Mouse (Mus musculus): ENCODE results near the gene Rftn2. TPM values are rescaled to one million over a fixed set of nuclear protein-coding genes. Genes with fewer than 3 reads are reported as not detected.

The Rftn2 gene
- polyA plus RNA-seq, 2 experiments = 24.3 to 27.0 TPM

DNA sequence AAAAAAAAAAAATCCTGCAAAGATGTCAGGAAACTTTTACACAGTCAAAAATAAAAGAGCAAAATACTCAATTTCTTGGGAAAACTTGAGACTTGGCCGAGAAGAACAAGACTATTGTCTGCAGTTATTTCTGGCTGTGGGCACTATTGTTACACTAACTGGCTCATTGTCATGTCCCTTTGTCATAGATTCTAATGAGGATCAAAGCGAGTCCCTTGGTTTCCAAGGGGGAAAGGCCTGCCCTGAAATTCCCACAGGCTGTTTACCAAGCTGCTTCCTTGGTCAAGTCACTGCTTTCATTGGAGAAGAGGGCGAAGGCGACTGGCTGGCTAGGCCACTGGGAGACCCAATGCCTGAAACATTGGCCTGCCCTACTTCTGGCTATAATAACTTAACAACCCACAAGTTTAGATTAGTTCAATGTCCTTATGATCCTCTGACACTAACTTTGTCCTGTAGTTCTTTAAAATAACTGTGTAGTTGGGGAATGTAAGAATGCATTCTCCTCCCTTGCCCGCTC lies 20.7 kb downstream of the Rftn2 start:
- H3K4me3 ChIP-seq (replicated peaks; ENCODE audit: low read length) = no peak overlapping the region
- TF ChIP-seq POLR2A (IDR thresholded peaks at IDR 0.05; ENCODE audit: borderline replicate concordance, extremely low read depth, insufficient read depth, insufficient read length) = no peak
- peaks cover 54% of the 10 kb centered on the region for H3K36me3 ChIP-seq (ENCODE audit: control insufficient read depth, insufficient read depth, low read length)
- no peak for DNase-seq (ENCODE audit: low spot score)
- H3K4me1 ChIP-seq (ENCODE audit: control insufficient read depth, insufficient read depth, low read length) = peaks cover 9% of the 10 kb centered on the region
- H3K9ac ChIP-seq (ENCODE audit: low read depth, low read length, severe bottlenecking) = no peak overlapping the region
- 71% methylated on average over 5 of the region's 5 CpGs for WGBS
- no peak overlapping the region for H3K27ac ChIP-seq (replicated peaks; ENCODE audit: low read depth, low read length)
- no peak for ATAC-seq (ENCODE audit: low FRiP score, low read depth)
- H3K27me3 ChIP-seq (ENCODE audit: control insufficient read depth, insufficient read depth, low read length) = no peaks in the 10 kb centered on the region
- no peak overlapping the region for H3K4me2 ChIP-seq (replicated peaks; ENCODE audit: low read depth, low read length, severe bottlenecking)
- H3K9me3 ChIP-seq (ENCODE audit: control insufficient read depth, low read length) = no peaks in the 10 kb centered on the region

DNA sequence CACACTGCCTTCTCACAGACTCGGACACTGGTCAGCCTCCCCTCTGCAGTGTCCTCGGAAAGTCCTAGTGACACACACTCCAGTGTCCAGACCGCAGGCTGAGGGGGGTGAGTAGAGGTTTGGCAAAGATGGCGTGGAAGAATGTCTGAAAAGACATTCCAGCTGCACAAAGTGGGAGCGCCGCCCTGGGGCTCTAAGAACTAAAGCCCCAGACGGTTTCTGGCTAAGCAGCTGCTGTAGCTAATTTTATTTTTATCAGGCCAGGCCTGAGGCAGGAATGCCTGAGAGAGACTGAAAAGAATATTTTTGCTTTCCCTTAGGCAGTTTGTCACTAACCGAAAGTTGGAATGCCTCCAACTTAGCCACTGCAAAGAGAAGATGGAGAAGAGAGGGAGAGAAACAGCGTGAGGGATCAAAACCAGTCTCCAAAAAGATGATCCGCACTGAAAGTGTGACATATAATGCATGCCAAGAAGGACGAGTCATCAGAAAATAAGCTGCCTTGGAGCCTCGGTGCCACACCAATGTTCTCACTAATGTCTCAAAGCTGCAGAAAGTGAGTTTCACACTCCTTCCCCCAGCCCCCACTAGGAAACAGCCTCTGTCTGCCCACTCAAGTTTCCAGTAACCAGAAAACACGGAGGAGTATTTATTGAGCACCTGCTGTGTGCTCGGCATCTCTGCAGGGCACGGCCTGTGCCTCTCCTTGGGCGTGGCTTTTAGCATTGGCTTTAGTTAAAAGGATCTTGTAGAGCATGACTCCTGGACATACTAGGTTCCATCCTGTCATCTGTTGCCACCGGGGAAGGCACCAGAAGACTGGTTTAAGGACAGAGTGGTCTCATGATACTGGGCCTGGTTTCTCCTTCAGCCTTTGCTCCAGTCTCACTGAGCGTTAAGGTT lies 24.5 kb downstream of the Rftn2 start:
- no peak overlapping the region; the same call in 1 of the 2 replicates for H3K9ac ChIP-seq (ENCODE audit: low read depth, low read length, severe bottlenecking)
- peaks cover 5% of the 10 kb centered on the region; the same call in 1 of the 2 replicates for H3K4me1 ChIP-seq (ENCODE audit: control insufficient read depth, insufficient read depth, low read length)
- peak overlapping the region; percentile 62; the same call in 1 of the 2 replicates for H3K27ac ChIP-seq (replicated peaks; ENCODE audit: low read depth, low read length)
- DNase-seq (ENCODE audit: low spot score) = peak; percentile 70
- peaks cover 45% of the 10 kb centered on the region for H3K36me3 ChIP-seq (ENCODE audit: control insufficient read depth, insufficient read depth, low read length)
- no peaks in the 10 kb centered on the region for H3K9me3 ChIP-seq (ENCODE audit: control insufficient read depth, low read length)
- no peaks in the 10 kb centered on the region for H3K27me3 ChIP-seq (ENCODE audit: control insufficient read depth, insufficient read depth, low read length)
- peak; percentile 72 for ATAC-seq (ENCODE audit: low FRiP score, low read depth)
- TF ChIP-seq POLR2A (IDR thresholded peaks at IDR 0.05; ENCODE audit: borderline replicate concordance, extremely low read depth, insufficient read depth, insufficient read length) = no peak
- no peak overlapping the region for H3K4me2 ChIP-seq (replicated peaks; ENCODE audit: low read depth, low read length, severe bottlenecking)
- WGBS = 56% methylated on average over 18 of the region's 18 CpGs
- no peak overlapping the region for H3K4me3 ChIP-seq (replicated peaks; ENCODE audit: low read length)

DNA sequence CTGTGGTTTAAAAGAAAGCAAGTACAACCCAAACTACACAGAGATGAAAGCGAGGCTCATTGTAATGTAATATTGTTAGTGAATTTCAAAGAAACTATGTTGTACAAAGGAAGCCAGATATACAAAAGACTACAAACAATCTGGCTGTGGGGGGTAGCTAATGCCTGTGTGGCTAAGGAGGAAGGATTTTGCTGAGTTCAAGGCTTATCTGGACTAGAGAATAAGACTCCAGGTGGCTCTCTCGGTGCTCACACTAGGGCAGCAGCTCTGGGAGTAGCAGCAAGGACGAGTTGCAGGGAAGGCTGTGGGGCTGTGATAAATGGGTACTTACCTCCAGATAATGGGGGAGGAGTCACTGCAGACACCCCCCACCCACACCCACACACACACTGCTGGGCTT lies 27.9 kb downstream of the Rftn2 start:
- H3K27me3 ChIP-seq (ENCODE audit: control insufficient read depth, insufficient read depth, low read length) = no peaks in the 10 kb centered on the region
- H3K36me3 ChIP-seq (ENCODE audit: control insufficient read depth, insufficient read depth, low read length) = peaks cover 38% of the 10 kb centered on the region
- no peak overlapping the region for H3K4me2 ChIP-seq (replicated peaks; ENCODE audit: low read depth, low read length, severe bottlenecking)
- ATAC-seq (ENCODE audit: low FRiP score, low read depth) (no peak), DNase-seq (ENCODE audit: low spot score) (no peak)
- H3K4me3 ChIP-seq (replicated peaks; ENCODE audit: low read length) = no peak overlapping the region
- peaks cover 9% of the 10 kb centered on the region; the same call in 1 of the 2 replicates for H3K4me1 ChIP-seq (ENCODE audit: control insufficient read depth, insufficient read depth, low read length)
- H3K9me3 ChIP-seq (ENCODE audit: control insufficient read depth, low read length) = no peaks in the 10 kb centered on the region
- WGBS = 59% methylated on average over 3 of the region's 3 CpGs
- no peak overlapping the region for H3K9ac ChIP-seq (ENCODE audit: low read depth, low read length, severe bottlenecking)
- no peak for TF ChIP-seq POLR2A (IDR thresholded peaks at IDR 0.05; ENCODE audit: borderline replicate concordance, extremely low read depth, insufficient read depth, insufficient read length)
- no peak overlapping the region for H3K27ac ChIP-seq (replicated peaks; ENCODE audit: low read depth, low read length)

DNA sequence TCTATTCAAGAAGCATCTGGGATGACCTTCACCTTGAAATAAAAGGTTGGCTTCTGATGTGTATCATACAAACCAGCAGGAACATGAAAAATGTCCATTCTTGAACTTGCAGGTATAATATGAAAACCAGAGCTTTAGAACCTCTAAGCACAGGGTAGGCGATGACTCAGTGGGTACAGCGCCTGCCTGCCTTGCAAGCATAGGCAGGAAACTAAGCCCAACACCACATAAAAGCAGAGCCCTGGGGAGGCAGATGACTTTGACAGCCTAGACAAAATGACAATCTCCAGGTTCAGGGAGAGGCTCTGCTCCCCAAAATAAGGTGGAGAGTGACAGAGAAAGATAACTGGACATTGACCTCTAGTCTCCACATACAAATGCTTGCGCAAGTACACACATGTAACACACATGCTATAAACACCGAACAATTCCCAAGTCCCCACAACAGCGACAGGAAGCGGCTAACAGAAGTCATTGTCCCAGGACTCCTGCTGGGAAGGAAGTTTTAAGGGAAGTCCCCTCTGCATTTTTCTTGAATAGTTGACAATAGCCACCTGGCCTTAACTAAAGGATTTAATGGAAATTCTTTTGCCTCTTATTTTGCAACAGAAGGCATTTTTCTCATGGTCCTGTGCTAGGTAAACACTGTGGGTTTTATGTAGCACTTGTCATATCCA lies 30.1 kb downstream of the Rftn2 start:
- 40% methylated on average over 6 of the region's 6 CpGs for WGBS
- no peak overlapping the region for H3K27ac ChIP-seq (replicated peaks; ENCODE audit: low read depth, low read length)
- H3K4me3 ChIP-seq (replicated peaks; ENCODE audit: low read length) = no peak overlapping the region
- H3K4me1 ChIP-seq (ENCODE audit: control insufficient read depth, insufficient read depth, low read length) = peaks cover 12% of the 10 kb centered on the region; the same call in 1 of the 2 replicates
- no peaks in the 10 kb centered on the region for H3K9me3 ChIP-seq (ENCODE audit: control insufficient read depth, low read length)
- no peak for ATAC-seq (ENCODE audit: low FRiP score, low read depth)
- no peak overlapping the region for H3K4me2 ChIP-seq (replicated peaks; ENCODE audit: low read depth, low read length, severe bottlenecking)
- no peaks in the 10 kb centered on the region for H3K27me3 ChIP-seq (ENCODE audit: control insufficient read depth, insufficient read depth, low read length)
- no peak for TF ChIP-seq POLR2A (IDR thresholded peaks at IDR 0.05; ENCODE audit: borderline replicate concordance, extremely low read depth, insufficient read depth, insufficient read length)
- no peak for DNase-seq (ENCODE audit: low spot score)
- H3K9ac ChIP-seq (ENCODE audit: low read depth, low read length, severe bottlenecking) = no peak overlapping the region
- peaks cover 28% of the 10 kb centered on the region for H3K36me3 ChIP-seq (ENCODE audit: control insufficient read depth, insufficient read depth, low read length)

DNA sequence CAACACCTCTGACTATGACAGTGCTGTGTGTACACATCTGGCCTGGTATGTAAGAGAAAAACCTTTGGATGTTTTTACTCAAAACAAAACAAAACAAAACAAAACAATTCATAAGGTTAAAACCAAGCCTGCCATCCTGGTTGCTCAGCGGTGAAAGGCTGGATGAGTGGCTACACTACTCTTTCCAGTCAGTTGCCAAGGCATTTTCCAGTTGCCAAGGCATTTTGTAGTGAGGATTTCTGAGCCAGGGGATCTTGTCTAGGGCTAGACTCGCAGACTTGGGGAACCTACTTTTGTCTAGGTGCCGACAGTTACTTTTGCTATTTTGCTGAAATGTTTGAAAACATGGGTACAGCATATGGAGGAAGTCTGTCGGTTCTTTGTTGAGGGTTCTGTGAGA lies 31.6 kb downstream of the Rftn2 start:
- no peaks in the 10 kb centered on the region for H3K27me3 ChIP-seq (ENCODE audit: control insufficient read depth, insufficient read depth, low read length)
- DNase-seq (ENCODE audit: low spot score) (no peak), ATAC-seq (ENCODE audit: low FRiP score, low read depth) (no peak)
- no peaks in the 10 kb centered on the region for H3K9me3 ChIP-seq (ENCODE audit: control insufficient read depth, low read length)
- H3K4me3 ChIP-seq (replicated peaks; ENCODE audit: low read length) = no peak overlapping the region
- H3K36me3 ChIP-seq (ENCODE audit: control insufficient read depth, insufficient read depth, low read length) = peaks cover 39% of the 10 kb centered on the region
- no peak overlapping the region for H3K9ac ChIP-seq (ENCODE audit: low read depth, low read length, severe bottlenecking)
- 73% methylated on average over 4 of the region's 4 CpGs for WGBS
- H3K4me2 ChIP-seq (replicated peaks; ENCODE audit: low read depth, low read length, severe bottlenecking) = no peak overlapping the region
- TF ChIP-seq POLR2A (IDR thresholded peaks at IDR 0.05; ENCODE audit: borderline replicate concordance, extremely low read depth, insufficient read depth, insufficient read length) = no peak
- peaks cover 12% of the 10 kb centered on the region; the same call in 1 of the 2 replicates for H3K4me1 ChIP-seq (ENCODE audit: control insufficient read depth, insufficient read depth, low read length)
- no peak overlapping the region for H3K27ac ChIP-seq (replicated peaks; ENCODE audit: low read depth, low read length)
